Mouse (Mus musculus): ENCODE results near the gene U2surp. TPM values are rescaled to one million over a fixed set of nuclear protein-coding genes. Genes with fewer than 3 reads are reported as not detected.

Gene U2surp
- polyA plus RNA-seq, 1 experiment: 6.6 TPM

GRCm38 (mm10) chr9:95556067-95556512 is 44.3 kb upstream of the U2surp start:
- no peaks in the 10 kb centered on the region for H3K36me3 ChIP-seq (ENCODE audit: control insufficient read depth, insufficient read depth, low read length)
- TF ChIP-seq POLR2A (IDR thresholded peaks at IDR 0.05; ENCODE audit: control insufficient read depth, extremely low read depth, insufficient read depth, low read length, poor library complexity) (no peak), CTCF (IDR thresholded peaks at IDR 0.05; ENCODE audit: borderline replicate concordance, control insufficient read depth, extremely low read depth, insufficient read depth, low read length, poor library complexity) (no peak)
- no peaks in the 10 kb centered on the region; the same call in 1 of the 2 replicates for H3K4me1 ChIP-seq (replicated peaks; ENCODE audit: control insufficient read depth, insufficient read depth, low read length)
- H3K27ac ChIP-seq (ENCODE audit: control insufficient read depth, insufficient read depth, low read length): no peak overlapping the region
- H3K27me3 ChIP-seq (ENCODE audit: control insufficient read depth, insufficient read depth, low read length): peaks cover 10% of the 10 kb centered on the region; the same call in 1 of the 2 replicates
- 95% methylated on average over 4 of the region's 4 CpGs for WGBS
- no peak for DNase-seq
- H3K4me3 ChIP-seq (ENCODE audit: control insufficient read depth, insufficient read depth, low read length): no peak overlapping the region

GRCm38 (mm10) chr9:95555233-95555740 is 43.5 kb upstream of the U2surp start:
- Histone ChIP-seq H3K27ac (ENCODE audit: control insufficient read depth, insufficient read depth, low read length) (no peak overlapping the region), H3K4me1 (replicated peaks; ENCODE audit: control insufficient read depth, insufficient read depth, low read length) (no peaks in the 10 kb centered on the region; the same call in 1 of the 2 replicates), H3K36me3 (ENCODE audit: control insufficient read depth, insufficient read depth, low read length) (no peaks in the 10 kb centered on the region), H3K27me3 (ENCODE audit: control insufficient read depth, insufficient read depth, low read length) (peaks cover 10% of the 10 kb centered on the region; the same call in 1 of the 2 replicates), H3K4me3 (ENCODE audit: control insufficient read depth, insufficient read depth, low read length) (no peak overlapping the region)
- 81% methylated on average over 5 of the region's 5 CpGs for WGBS
- no peak for DNase-seq
- TF ChIP-seq CTCF (IDR thresholded peaks at IDR 0.05; ENCODE audit: borderline replicate concordance, control insufficient read depth, extremely low read depth, insufficient read depth, low read length, poor library complexity) (no peak), POLR2A (IDR thresholded peaks at IDR 0.05; ENCODE audit: control insufficient read depth, extremely low read depth, insufficient read depth, low read length, poor library complexity) (no peak)

GRCm38 (mm10) chr9:95554231-95555221 is 42.7 kb upstream of the U2surp start:
- no peak overlapping the region for H3K4me3 ChIP-seq (ENCODE audit: control insufficient read depth, insufficient read depth, low read length)
- H3K4me1 ChIP-seq (replicated peaks; ENCODE audit: control insufficient read depth, insufficient read depth, low read length): no peaks in the 10 kb centered on the region; the same call in 1 of the 2 replicates
- TF ChIP-seq POLR2A (IDR thresholded peaks at IDR 0.05; ENCODE audit: control insufficient read depth, extremely low read depth, insufficient read depth, low read length, poor library complexity) (no peak), CTCF (IDR thresholded peaks at IDR 0.05; ENCODE audit: borderline replicate concordance, control insufficient read depth, extremely low read depth, insufficient read depth, low read length, poor library complexity) (no peak)
- no peak for DNase-seq
- WGBS: 63% methylated on average over 18 of the region's 18 CpGs
- no peak overlapping the region for H3K27ac ChIP-seq (ENCODE audit: control insufficient read depth, insufficient read depth, low read length)
- H3K27me3 ChIP-seq (ENCODE audit: control insufficient read depth, insufficient read depth, low read length): peaks cover 10% of the 10 kb centered on the region; the same call in 1 of the 2 replicates
- H3K36me3 ChIP-seq (ENCODE audit: control insufficient read depth, insufficient read depth, low read length): no peaks in the 10 kb centered on the region

- Histone ChIP-seq H3K4me3 (ENCODE audit: control insufficient read depth, insufficient read depth, low read length) (no peak overlapping the region), H3K36me3 (ENCODE audit: control insufficient read depth, insufficient read depth, low read length) (no peaks in the 10 kb centered on the region), H3K4me1 (replicated peaks; ENCODE audit: control insufficient read depth, insufficient read depth, low read length) (no peaks in the 10 kb centered on the region), H3K27ac (ENCODE audit: control insufficient read depth, insufficient read depth, low read length) (no peak overlapping the region), H3K27me3 (ENCODE audit: control insufficient read depth, insufficient read depth, low read length) (peaks cover 5% of the 10 kb centered on the region; the same call in 1 of the 2 replicates)
- no peak for TF ChIP-seq CTCF (IDR thresholded peaks at IDR 0.05; ENCODE audit: borderline replicate concordance, control insufficient read depth, extremely low read depth, insufficient read depth, low read length, poor library complexity)
- TF ChIP-seq POLR2A (IDR thresholded peaks at IDR 0.05; ENCODE audit: control insufficient read depth, extremely low read depth, insufficient read depth, low read length, poor library complexity): no peak
- DNase-seq: no peak
- WGBS: 81% methylated on average over 10 of the region's 10 CpGs
Observed at GRCm38 (mm10) chr9:95552175-95552705, 40.4 kb upstream of the U2surp start.

- Histone ChIP-seq H3K27me3 (ENCODE audit: control insufficient read depth, insufficient read depth, low read length) (peaks cover 5% of the 10 kb centered on the region; the same call in 1 of the 2 replicates), H3K27ac (ENCODE audit: control insufficient read depth, insufficient read depth, low read length) (no peak overlapping the region), H3K4me3 (ENCODE audit: control insufficient read depth, insufficient read depth, low read length) (no peak overlapping the region), H3K4me1 (replicated peaks; ENCODE audit: control insufficient read depth, insufficient read depth, low read length) (no peaks in the 10 kb centered on the region), H3K36me3 (ENCODE audit: control insufficient read depth, insufficient read depth, low read length) (no peaks in the 10 kb centered on the region)
- 89% methylated on average over 9 of the region's 9 CpGs for WGBS
- no peak for TF ChIP-seq POLR2A (IDR thresholded peaks at IDR 0.05; ENCODE audit: control insufficient read depth, extremely low read depth, insufficient read depth, low read length, poor library complexity)
- TF ChIP-seq CTCF (IDR thresholded peaks at IDR 0.05; ENCODE audit: borderline replicate concordance, control insufficient read depth, extremely low read depth, insufficient read depth, low read length, poor library complexity): no peak
- no peak for DNase-seq
Observed at GRCm38 (mm10) chr9:95550856-95551774, 39.3 kb upstream of the U2surp start.

Measured in thymus, adult 2 months (tissue).